Mouse (Mus musculus): Measurements from ENCODE around the gene Camk1. TPM values are rescaled to one million over a fixed set of nuclear protein-coding genes. Genes with fewer than 3 reads are reported as not detected.
A peak's percentile ranks its signal among the peaks of the same experiment; 100 is the strongest.

Gene Camk1
- polyA plus RNA-seq, 1 experiment from 2014 or later = 19.9 TPM

DNA sequence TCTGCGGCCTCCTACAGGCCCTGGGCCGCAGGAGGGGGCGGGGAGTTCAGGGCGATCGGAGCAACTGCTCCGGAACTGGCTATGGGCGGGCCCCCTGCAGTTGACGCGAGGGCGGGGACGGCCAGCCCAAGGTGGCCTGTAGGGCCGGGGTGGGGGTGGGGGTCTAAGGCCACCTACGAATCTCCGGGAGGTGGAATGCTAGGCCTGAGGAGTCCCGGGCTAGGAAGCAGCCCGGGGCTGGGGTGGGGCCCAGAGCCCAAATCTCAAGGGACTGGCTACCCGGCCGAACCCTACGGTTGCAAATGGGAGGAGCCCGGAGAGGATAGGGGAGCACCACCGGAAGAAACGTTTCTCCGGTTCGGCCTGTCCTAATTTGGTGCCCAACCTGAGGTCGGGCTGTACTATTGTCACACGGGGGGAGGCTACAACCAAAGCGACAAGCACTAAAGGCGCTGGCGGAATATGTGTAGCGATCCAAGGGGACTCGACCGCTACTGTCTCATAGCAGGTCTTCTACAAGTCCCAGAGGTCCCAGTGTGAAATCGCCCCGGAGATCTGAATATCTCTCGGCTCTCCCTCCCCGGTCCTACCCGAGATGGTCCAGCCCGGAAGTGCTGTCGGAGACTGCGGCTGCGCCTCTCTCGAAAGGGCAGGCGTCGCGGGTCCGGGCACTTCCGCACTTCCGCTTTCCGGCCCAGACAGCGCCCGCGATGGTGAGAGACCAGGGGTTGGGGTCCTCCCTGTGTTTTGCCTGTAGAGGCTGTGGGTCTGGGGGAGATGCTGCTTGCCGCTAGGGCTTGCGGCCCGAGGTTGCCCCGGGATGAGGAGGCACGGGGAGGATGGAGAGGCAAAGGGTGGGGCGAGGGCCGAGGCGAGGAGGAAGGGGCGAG, 34.0 kb upstream of the Camk1 start, which contains the start of the genes Tada3 and Arpc4:
Gene Tada3, minus strand, starts transcription at position 388 of the 890 bp plus-strand sequence.
Gene Arpc4, plus strand, starts transcription at position 620 of the 890 bp plus-strand sequence.
- no peaks in the 10 kb centered on the region for H3K27me3 ChIP-seq
- DNase-seq (peak; percentile 90), ATAC-seq (ENCODE audit: low read depth) (peak; percentile 93)
- peak within 1 kb of the TSS; percentile 98 for H3K9ac ChIP-seq
- H3K4me1 ChIP-seq (replicated peaks) = peaks cover 69% of the 10 kb centered on the region
- peak within 1 kb of the TSS; percentile 88 for H3K4me2 ChIP-seq
- H3K9me3 ChIP-seq (replicated peaks) = no peaks in the 10 kb centered on the region
- peak within 1 kb of the TSS; percentile 99 for H3K4me3 ChIP-seq (replicated peaks)
- peaks cover 58% of the 10 kb centered on the region for H3K36me3 ChIP-seq
- peak within 1 kb of the TSS; percentile 93 for H3K27ac ChIP-seq
- under 1% methylated on average over 60 of the region's 61 CpGs for WGBS (ENCODE audit: insufficient replicate concordance)

DNA sequence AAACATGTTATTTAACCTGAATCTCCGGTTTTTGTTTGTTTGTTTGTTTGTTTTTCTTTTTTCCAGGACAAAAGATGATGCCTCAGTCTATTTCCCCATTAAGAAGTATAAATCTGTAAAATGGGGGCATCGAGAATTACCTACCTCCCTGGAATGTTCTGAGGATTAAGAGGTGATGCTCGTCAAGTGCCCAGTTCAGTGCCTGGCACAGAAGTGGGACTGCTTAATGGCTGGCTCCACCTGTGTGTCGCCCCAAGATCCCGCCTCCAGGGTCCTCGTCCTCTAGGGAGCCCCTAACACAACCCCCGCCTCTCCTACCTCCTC, 33.4 kb upstream of the Camk1 start:
- whole genome bisulfite sequencing (ENCODE audit: insufficient replicate concordance) = 6% methylated on average over 7 of the region's 7 CpGs
- Histone ChIP-seq H3K36me3 (peaks cover 58% of the 10 kb centered on the region), H3K9ac (peak overlapping the region; percentile 98), H3K27ac (peak overlapping the region; percentile 93), H3K9me3 (replicated peaks) (no peaks in the 10 kb centered on the region), H3K27me3 (no peaks in the 10 kb centered on the region), H3K4me2 (peak overlapping the region; percentile 88), H3K4me3 (replicated peaks) (peak overlapping the region; percentile 99), H3K4me1 (replicated peaks) (peaks cover 75% of the 10 kb centered on the region)
- DNase-seq = no peak
- ATAC-seq (ENCODE audit: low read depth) = no peak

- no peaks in the 10 kb centered on the region for H3K27me3 ChIP-seq
- peak overlapping the region; percentile 46 for H3K9ac ChIP-seq
- DNase-seq (peak; percentile 65), ATAC-seq (ENCODE audit: low read depth) (peak; percentile 38)
- WGBS (ENCODE audit: insufficient replicate concordance) = 37% methylated on average over 4 of the region's 4 CpGs
- H3K4me3 ChIP-seq (replicated peaks) = peak overlapping the region; percentile 16
- H3K27ac ChIP-seq = peak overlapping the region; percentile 83
- peaks cover 50% of the 10 kb centered on the region for H3K4me1 ChIP-seq (replicated peaks)
- no peaks in the 10 kb centered on the region for H3K9me3 ChIP-seq (replicated peaks)
- peak overlapping the region; percentile 51 for H3K4me2 ChIP-seq
- H3K36me3 ChIP-seq = peaks cover 74% of the 10 kb centered on the region
Observed at GRCm38 (mm10) chr6:113373491-113373890, 29.7 kb upstream of the Camk1 start.

DNA sequence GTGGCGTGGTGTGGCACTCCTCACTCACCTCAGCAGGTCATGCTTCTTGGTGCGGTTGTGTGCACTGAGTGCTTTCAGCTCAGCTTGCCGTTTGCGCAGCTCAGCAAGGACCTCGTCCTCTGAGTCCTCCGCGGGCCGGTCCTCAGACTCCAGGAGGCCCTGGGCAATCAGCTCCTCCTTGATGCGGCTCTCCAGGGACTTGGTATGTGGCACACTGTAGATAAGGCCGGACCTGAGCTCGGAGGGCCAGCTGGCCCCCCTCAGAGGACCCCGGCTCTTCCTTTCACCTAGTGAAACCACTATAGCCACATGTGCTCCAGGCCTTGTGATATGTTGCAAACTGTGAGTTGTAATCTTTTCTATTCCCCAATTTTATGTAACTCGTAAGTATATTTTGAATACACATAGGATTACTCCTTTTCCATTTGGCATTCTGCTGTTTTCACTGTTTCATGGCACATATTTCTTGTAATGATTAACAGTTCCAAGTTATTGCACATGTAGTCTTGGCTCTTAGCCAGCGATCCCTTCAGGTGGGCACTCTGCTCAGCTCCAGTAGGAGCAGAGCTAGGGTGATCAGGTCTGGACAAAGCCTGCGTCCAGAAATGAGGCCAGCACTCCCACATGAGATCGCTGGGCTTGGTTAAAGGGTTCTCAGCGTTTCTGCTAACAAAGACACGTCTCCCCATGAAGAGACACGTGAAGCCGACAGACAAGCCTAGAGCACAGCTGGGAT, 26.6 kb upstream of the Camk1 start:
- 81% methylated on average over 20 of the region's 20 CpGs for WGBS (ENCODE audit: insufficient replicate concordance)
- no peak overlapping the region for H3K27ac ChIP-seq
- peaks cover 78% of the 10 kb centered on the region for H3K36me3 ChIP-seq
- DNase-seq (no peak), ATAC-seq (ENCODE audit: low read depth) (no peak)
- H3K4me1 ChIP-seq (replicated peaks) = peaks cover 30% of the 10 kb centered on the region
- H3K27me3 ChIP-seq = no peaks in the 10 kb centered on the region
- H3K9ac ChIP-seq = no peak overlapping the region
- H3K4me2 ChIP-seq = no peak overlapping the region
- H3K4me3 ChIP-seq (replicated peaks) = no peak overlapping the region
- no peaks in the 10 kb centered on the region for H3K9me3 ChIP-seq (replicated peaks)

- Histone ChIP-seq H3K9ac (no peak overlapping the region), H3K4me1 (replicated peaks) (peaks cover 16% of the 10 kb centered on the region), H3K27me3 (no peaks in the 10 kb centered on the region), H3K4me3 (replicated peaks) (no peak overlapping the region), H3K4me2 (no peak overlapping the region), H3K27ac (no peak overlapping the region), H3K9me3 (replicated peaks) (no peaks in the 10 kb centered on the region), H3K36me3 (peaks cover 60% of the 10 kb centered on the region)
- ATAC-seq (ENCODE audit: low read depth) (no peak), DNase-seq (no peak)
- 71% methylated on average over 5 of the region's 5 CpGs for WGBS (ENCODE audit: insufficient replicate concordance)
Observed at GRCm38 (mm10) chr6:113368577-113368976, 24.8 kb upstream of the Camk1 start.

DNA sequence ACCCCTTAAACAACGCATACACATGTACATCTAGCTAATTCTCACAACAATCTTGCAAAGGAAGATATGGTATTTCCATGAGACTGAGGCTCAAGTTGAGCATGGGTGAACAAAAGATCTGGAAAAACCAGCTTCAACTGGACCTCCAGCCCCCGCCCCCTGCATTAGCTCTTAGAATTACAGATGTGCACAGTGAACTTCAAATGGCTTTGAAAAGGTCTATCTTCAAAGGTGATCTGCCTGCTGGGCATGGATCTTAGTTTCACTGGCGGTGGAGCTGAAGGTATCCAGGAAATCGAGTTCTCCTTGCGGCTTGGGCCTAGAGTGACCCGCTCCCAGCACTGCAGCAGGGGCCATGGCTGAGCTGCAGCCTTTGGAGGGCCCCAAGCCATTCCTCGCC, 24.3 kb upstream of the Camk1 start:
- Histone ChIP-seq H3K27me3 (no peaks in the 10 kb centered on the region), H3K9ac (no peak overlapping the region), H3K27ac (no peak overlapping the region), H3K4me1 (replicated peaks) (peaks cover 11% of the 10 kb centered on the region), H3K4me3 (replicated peaks) (no peak overlapping the region), H3K9me3 (replicated peaks) (no peaks in the 10 kb centered on the region), H3K36me3 (peaks cover 56% of the 10 kb centered on the region), H3K4me2 (no peak overlapping the region)
- DNase-seq (no peak), ATAC-seq (ENCODE audit: low read depth) (no peak)
- WGBS (ENCODE audit: insufficient replicate concordance) = 83% methylated on average over 7 of the region's 7 CpGs

GRCm38 (mm10) chr6:113367574-113367973, 23.8 kb upstream of the Camk1 start:
- 83% methylated on average over 1 of the region's 1 CpGs for WGBS (ENCODE audit: insufficient replicate concordance)
- Histone ChIP-seq H3K36me3 (peaks cover 52% of the 10 kb centered on the region), H3K27ac (no peak overlapping the region), H3K4me3 (replicated peaks) (no peak overlapping the region), H3K9ac (no peak overlapping the region), H3K27me3 (no peaks in the 10 kb centered on the region), H3K4me2 (no peak overlapping the region), H3K4me1 (replicated peaks) (peaks cover 6% of the 10 kb centered on the region), H3K9me3 (replicated peaks) (no peaks in the 10 kb centered on the region)
- DNase-seq (no peak), ATAC-seq (ENCODE audit: low read depth) (no peak)

- Histone ChIP-seq H3K27me3 (no peaks in the 10 kb centered on the region), H3K9ac (no peak overlapping the region), H3K4me2 (no peak overlapping the region), H3K36me3 (peaks cover 43% of the 10 kb centered on the region), H3K4me1 (replicated peaks) (no peaks in the 10 kb centered on the region), H3K9me3 (replicated peaks) (no peaks in the 10 kb centered on the region), H3K27ac (no peak overlapping the region), H3K4me3 (replicated peaks) (no peak overlapping the region)
- 77% methylated on average over 6 of the region's 6 CpGs for WGBS (ENCODE audit: insufficient replicate concordance)
- ATAC-seq (ENCODE audit: low read depth) = no peak
- no peak for DNase-seq
Observed at GRCm38 (mm10) chr6:113366639-113367038, 22.9 kb upstream of the Camk1 start.

DNA sequence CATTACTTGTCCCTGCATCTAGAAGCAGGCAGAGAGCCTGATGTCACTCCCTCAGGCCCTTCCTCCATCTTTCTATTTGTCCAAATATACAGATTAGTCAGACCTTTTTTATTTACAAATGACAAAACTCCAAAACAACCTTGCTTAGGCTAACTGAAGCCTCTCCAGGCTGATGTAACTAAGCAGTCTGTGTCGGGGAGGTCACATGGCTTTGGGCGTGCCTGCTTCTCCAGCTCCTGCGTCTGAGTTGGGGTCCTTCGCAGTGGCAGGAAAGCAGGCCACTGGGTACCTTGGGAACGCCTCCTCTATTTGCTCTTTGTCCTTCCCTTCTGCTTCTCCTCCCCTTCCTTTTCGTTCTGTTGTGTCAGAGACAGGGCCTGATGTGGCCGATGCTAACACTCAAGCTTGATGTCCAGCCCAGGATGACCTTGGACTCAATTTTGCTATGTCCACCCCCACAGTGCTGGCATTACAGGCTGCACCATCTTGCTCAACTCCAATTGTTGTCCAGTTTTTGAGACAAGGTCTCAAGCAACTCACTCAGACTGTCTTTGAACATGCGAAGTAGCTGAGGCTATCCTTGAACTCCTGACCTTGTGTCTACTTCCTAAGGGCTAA, 20.8 kb upstream of the Camk1 start:
- H3K27me3 ChIP-seq = no peaks in the 10 kb centered on the region
- H3K9me3 ChIP-seq (replicated peaks) = no peaks in the 10 kb centered on the region
- no peaks in the 10 kb centered on the region for H3K4me1 ChIP-seq (replicated peaks)
- no peak for DNase-seq
- H3K27ac ChIP-seq = no peak overlapping the region
- H3K4me3 ChIP-seq (replicated peaks) = no peak overlapping the region
- H3K4me2 ChIP-seq = no peak overlapping the region
- no peak overlapping the region for H3K9ac ChIP-seq
- WGBS (ENCODE audit: insufficient replicate concordance) = 62% methylated on average over 8 of the region's 8 CpGs
- H3K36me3 ChIP-seq = peaks cover 23% of the 10 kb centered on the region
- ATAC-seq (ENCODE audit: low read depth) = no peak

DNA sequence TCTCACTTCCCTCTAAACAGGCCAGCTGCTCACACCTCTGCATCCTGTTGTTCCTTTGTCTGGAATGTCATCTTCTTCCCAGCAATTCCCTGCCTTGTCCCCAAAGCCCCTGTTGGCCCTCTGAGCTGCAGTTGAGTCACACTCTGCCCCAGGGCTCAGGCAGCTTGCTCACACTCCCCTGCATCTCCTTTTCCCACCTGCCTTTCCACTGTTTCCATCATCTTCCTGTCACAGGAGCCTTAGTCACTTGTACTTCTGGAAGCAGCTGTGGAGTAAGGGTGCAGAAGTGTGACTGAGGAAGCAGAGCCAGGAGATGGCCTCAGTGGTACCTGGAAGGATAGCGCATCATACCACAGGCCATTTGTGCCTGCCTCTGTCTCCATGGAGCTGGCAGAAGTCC, 18.5 kb upstream of the Camk1 start:
- Histone ChIP-seq H3K27ac (no peak overlapping the region), H3K36me3 (peaks cover 7% of the 10 kb centered on the region), H3K4me1 (replicated peaks) (no peaks in the 10 kb centered on the region), H3K27me3 (no peaks in the 10 kb centered on the region), H3K9ac (no peak overlapping the region), H3K9me3 (replicated peaks) (no peaks in the 10 kb centered on the region), H3K4me2 (no peak overlapping the region), H3K4me3 (replicated peaks) (no peak overlapping the region)
- DNase-seq (no peak), ATAC-seq (ENCODE audit: low read depth) (no peak)
- WGBS (ENCODE audit: insufficient replicate concordance) = 91% methylated on average over 1 of the region's 1 CpGs

DNA sequence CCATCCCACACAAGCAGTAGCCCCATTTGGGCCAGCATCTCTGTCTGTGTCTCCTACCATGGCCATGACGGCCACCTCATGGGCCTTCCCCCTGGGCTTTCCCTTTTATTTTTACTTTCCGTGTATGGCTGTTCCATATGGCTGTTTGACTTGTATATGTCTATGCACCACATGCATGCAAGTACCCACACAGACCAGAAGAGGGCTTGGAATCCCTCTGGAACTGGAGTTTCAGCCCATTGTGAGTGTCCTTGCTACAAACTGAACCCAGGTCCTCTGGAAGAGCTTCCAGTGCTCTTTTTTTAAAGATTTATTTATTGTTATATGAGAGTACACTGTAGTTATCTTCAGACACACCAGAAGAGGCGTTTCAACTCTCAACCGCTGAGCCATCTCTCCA, 17.7 kb upstream of the Camk1 start:
- Histone ChIP-seq H3K36me3 (no peaks in the 10 kb centered on the region), H3K4me2 (no peak overlapping the region), H3K9me3 (replicated peaks) (no peaks in the 10 kb centered on the region), H3K27ac (no peak overlapping the region), H3K27me3 (no peaks in the 10 kb centered on the region), H3K4me1 (replicated peaks) (no peaks in the 10 kb centered on the region), H3K4me3 (replicated peaks) (no peak overlapping the region), H3K9ac (no peak overlapping the region)
- no peak for ATAC-seq (ENCODE audit: low read depth)
- no peak for DNase-seq
- 62% methylated on average over 4 of the region's 4 CpGs for WGBS (ENCODE audit: insufficient replicate concordance)
